Mouse (Mus musculus) cerebellum, postnatal 4 days (tissue): ENCODE measurements around the gene Pik3r5.

Source experiments
- DNase-seq, 2 experiments: peaks; one replicate each; pipeline ENCODE4 v3.0.0; 2022; ENCODE audit warnings: low spot score in 2 of 2, mixed read lengths in 1 of 2

The Pik3r5 gene

GRCm38 (mm10) chr11:68485206-68485942, 53.5 kb downstream of the Pik3r5 start:
- peak in 1 of 2 experiments; percentile 32 for DNase-seq

GRCm38 (mm10) chr11:68486093-68486492, 54.2 kb downstream of the Pik3r5 start:
- DNase-seq = no peak

GRCm38 (mm10) chr11:68487720-68488119, 55.8 kb downstream of the Pik3r5 start:
- DNase-seq = no peak

- no peak for DNase-seq
Observed at GRCm38 (mm10) chr11:68488256-68488824, 56.4 kb downstream of the Pik3r5 start.

GRCm38 (mm10) chr11:68489236-68489635, 57.3 kb downstream of the Pik3r5 start:
- DNase-seq = no peak

GRCm38 (mm10) chr11:68492592-68492991, 60.7 kb downstream of the Pik3r5 start:
- no peak for DNase-seq

GRCm38 (mm10) chr11:68493760-68494159, 61.8 kb downstream of the Pik3r5 start:
- DNase-seq = no peak

- no peak for DNase-seq
Observed at GRCm38 (mm10) chr11:68497081-68497480, 65.2 kb downstream of the Pik3r5 start.

GRCm38 (mm10) chr11:68498517-68498916, 66.6 kb downstream of the Pik3r5 start:
- no peak for DNase-seq

GRCm38 (mm10) chr11:68498999-68499699, 67.2 kb downstream of the Pik3r5 start:
- DNase-seq = no peak

- DNase-seq = no peak
Observed at GRCm38 (mm10) chr11:68500949-68501350, 69.0 kb downstream of the Pik3r5 start.

GRCm38 (mm10) chr11:68502408-68502807, 70.5 kb downstream of the Pik3r5 start:
- DNase-seq = no peak

- DNase-seq = no peak
Observed at GRCm38 (mm10) chr11:68502902-68503629, 71.1 kb downstream of the Pik3r5 start, which contains the start of gene Pik3r6. Pik3r6 (plus strand) TSS chr11:68503019.

GRCm38 (mm10) chr11:68504913-68505312, 73.0 kb downstream of the Pik3r5 start:
- no peak for DNase-seq

GRCm38 (mm10) chr11:68507246-68507645, 75.3 kb downstream of the Pik3r5 start:
- DNase-seq = no peak

- no peak for DNase-seq
Observed at GRCm38 (mm10) chr11:68508619-68509018, 76.7 kb downstream of the Pik3r5 start.

GRCm38 (mm10) chr11:68509194-68509593, 77.3 kb downstream of the Pik3r5 start:
- no peak for DNase-seq

GRCm38 (mm10) chr11:68513969-68514368, 82.0 kb downstream of the Pik3r5 start:
- DNase-seq = no peak

- DNase-seq = no peak
Observed at GRCm38 (mm10) chr11:68519362-68519761, 87.4 kb downstream of the Pik3r5 start.

- no peak for DNase-seq
Observed at GRCm38 (mm10) chr11:68519815-68520214, 87.9 kb downstream of the Pik3r5 start.

GRCm38 (mm10) chr11:68520439-68520838, 88.5 kb downstream of the Pik3r5 start:
- no peak for DNase-seq

- no peak for DNase-seq
Observed at GRCm38 (mm10) chr11:68521352-68521751, 89.4 kb downstream of the Pik3r5 start.
